Mouse (Mus musculus) liver, embryonic 13.5 days (tissue): ENCODE measurements around the gene Gda. TPM values are rescaled to one million over a fixed set of nuclear protein-coding genes. Genes with fewer than 3 reads are reported as not detected.

Experiments used
- ATAC-seq: fragments of 200-750 bp; cut with Nextera tagmentation; 2 replicates; pipeline ENCODE4 v1.8.0; 2017; ENCODE audit warnings: low read depth, mild to moderate bottlenecking, moderate number of reproducible peaks, moderate library complexity
- DNase-seq: peaks from one replicate; pipeline ENCODE4 v3.0.0; 2022
- H3K27ac ChIP-seq: fragments of 300-500 bp; sonication (generic); 2 replicates; pipeline ENCODE4 v1.5.1; 2015; ENCODE audit warnings: moderate library complexity, mild to moderate bottlenecking, inconsistent platforms
- H3K27me3 ChIP-seq: fragments of 300-500 bp; sonication (generic); 2 replicates; pipeline ENCODE4 v1.6.1; 2015; ENCODE audit warnings: mild to moderate bottlenecking, inconsistent platforms
- H3K36me3 ChIP-seq: fragments of 300-500 bp; sonication (generic); 2 replicates; pipeline ENCODE4 v1.6.1; 2015; ENCODE audit warnings: mild to moderate bottlenecking, inconsistent platforms
- H3K4me1 ChIP-seq: fragments of 300-500 bp; sonication (generic); replicated peaks from 2 replicates; pipeline ENCODE4 v1.6.1; 2015; ENCODE audit warnings: inconsistent platforms
- H3K4me2 ChIP-seq: fragments of 300-500 bp; sonication (generic); 2 replicates; pipeline ENCODE4 v1.6.1; 2015; ENCODE audit warnings: inconsistent platforms, mild to moderate bottlenecking, moderate library complexity
- H3K4me3 ChIP-seq: fragments of 300-500 bp; sonication (generic); replicated peaks from 2 replicates; pipeline ENCODE4 v1.5.1; 2015; ENCODE audit warnings: mild to moderate bottlenecking, inconsistent platforms
- H3K9ac ChIP-seq: fragments of 300-500 bp; sonication (generic); 2 replicates; pipeline ENCODE4 v1.6.1; 2015; ENCODE audit warnings: mild to moderate bottlenecking, inconsistent platforms
- H3K9me3 ChIP-seq: fragments of 300-500 bp; sonication (generic); replicated peaks from 2 replicates; pipeline ENCODE4 v1.6.1; 2016; ENCODE audit warnings: inconsistent platforms
- WGBS: fragments of 180-500 bp; shearing (Covaris S2); methylation state at CpG from one replicate; pipeline ENCODE4 v1.1.7; 2015; ENCODE audit not compliant: insufficient replicate concordance; 5-methylcytosine and 5-hydroxymethylcytosine counted together
- polyA plus RNA-seq: library from polyadenylated mRNA; unstranded; fragments of >200 nt; fragmentation: Nextera tagmentation; extraction: Ambion mirVana; gene quantifications from 2 replicates; pipeline ENCODE4 v1.2.1, GENCODE M21; 2015

Gene Gda
- polyA plus RNA-seq, 1 experiment from 2014 or later, result 0.50 TPM

GRCm38 (mm10) chr19:21397994-21398393 is 75.3 kb downstream of the Gda start:
- ATAC-seq, result no peak
- Histone ChIP-seq H3K4me2 (no peak overlapping the region), H3K27ac (no peak overlapping the region)

GRCm38 (mm10) chr19:21396364-21396763 is 76.9 kb downstream of the Gda start:
- no peak for DNase-seq
- H3K9me3 ChIP-seq, result no peaks in the 10 kb centered on the region
- H3K36me3 ChIP-seq, result no peaks in the 10 kb centered on the region
- H3K4me2 ChIP-seq, result no peak overlapping the region
- WGBS, result 71% methylated on average over 7 of the region's 7 CpGs
- no peak overlapping the region for H3K27ac ChIP-seq
- H3K4me3 ChIP-seq, result no peak overlapping the region
- no peaks in the 10 kb centered on the region for H3K27me3 ChIP-seq
- no peak overlapping the region for H3K9ac ChIP-seq
- no peak for ATAC-seq
- no peaks in the 10 kb centered on the region for H3K4me1 ChIP-seq

More at GRCm38 (mm10) chr19:21397994-21398393, 75.3 kb downstream of the Gda start:
- Histone ChIP-seq H3K9me3 (no peaks in the 10 kb centered on the region), H3K36me3 (no peaks in the 10 kb centered on the region), H3K27me3 (no peaks in the 10 kb centered on the region), H3K9ac (no peak overlapping the region), H3K4me1 (no peaks in the 10 kb centered on the region), H3K4me3 (no peak overlapping the region)
- DNase-seq, result no peak

- H3K27me3 ChIP-seq, result no peaks in the 10 kb centered on the region
- no peak overlapping the region for H3K9ac ChIP-seq
- no peak for DNase-seq
- H3K36me3 ChIP-seq, result no peaks in the 10 kb centered on the region
- H3K9me3 ChIP-seq, result no peaks in the 10 kb centered on the region
- H3K27ac ChIP-seq, result no peak overlapping the region
- H3K4me2 ChIP-seq, result no peak overlapping the region
- no peaks in the 10 kb centered on the region for H3K4me1 ChIP-seq
- no peak for ATAC-seq
- no peak overlapping the region for H3K4me3 ChIP-seq
- WGBS, result 70% methylated on average over 7 of the region's 7 CpGs
These were observed 82.3 kb downstream of the Gda start for GRCm38 (mm10) chr19:21390904-21391303.

GRCm38 (mm10) chr19:21386842-21387241 is 86.4 kb downstream of the Gda start:
- Histone ChIP-seq H3K4me1 (no peaks in the 10 kb centered on the region), H3K9me3 (no peaks in the 10 kb centered on the region), H3K36me3 (no peaks in the 10 kb centered on the region), H3K4me2 (no peak overlapping the region), H3K4me3 (no peak overlapping the region), H3K9ac (no peak overlapping the region), H3K27ac (no peak overlapping the region), H3K27me3 (no peaks in the 10 kb centered on the region)
- DNase-seq (no peak), ATAC-seq (no peak)
- 54% methylated on average over 2 of the region's 2 CpGs for WGBS

GRCm38 (mm10) chr19:21384231-21384630 is 89.0 kb downstream of the Gda start:
- DNase-seq, result no peak
- Histone ChIP-seq H3K36me3 (no peaks in the 10 kb centered on the region), H3K9ac (no peak overlapping the region), H3K4me2 (no peak overlapping the region), H3K9me3 (no peaks in the 10 kb centered on the region), H3K4me3 (no peak overlapping the region), H3K27me3 (no peaks in the 10 kb centered on the region), H3K27ac (no peak overlapping the region), H3K4me1 (no peaks in the 10 kb centered on the region)
- ATAC-seq, result no peak
- 54% methylated on average over 3 of the region's 3 CpGs for WGBS

GRCm38 (mm10) chr19:21383491-21384226 is 89.6 kb downstream of the Gda start:
- H3K27me3 ChIP-seq, result no peaks in the 10 kb centered on the region

GRCm38 (mm10) chr19:21381696-21382095 is 91.5 kb downstream of the Gda start:
- H3K4me3 ChIP-seq, result no peak overlapping the region
- no peak overlapping the region for H3K4me2 ChIP-seq
- H3K4me1 ChIP-seq, result peaks cover 10% of the 10 kb centered on the region
- DNase-seq, result no peak
- H3K9me3 ChIP-seq, result no peaks in the 10 kb centered on the region
- H3K27me3 ChIP-seq, result no peaks in the 10 kb centered on the region
- ATAC-seq, result no peak
- WGBS, result 47% methylated on average over 2 of the region's 2 CpGs
- H3K9ac ChIP-seq, result no peak overlapping the region
- no peak overlapping the region for H3K27ac ChIP-seq
- no peaks in the 10 kb centered on the region for H3K36me3 ChIP-seq

More at GRCm38 (mm10) chr19:21383491-21384226, 89.6 kb downstream of the Gda start:
- no peak overlapping the region for H3K27ac ChIP-seq
- no peak overlapping the region for H3K9ac ChIP-seq
- H3K4me3 ChIP-seq, result no peak overlapping the region
- WGBS, result 49% methylated on average over 6 of the region's 6 CpGs
- DNase-seq (no peak), ATAC-seq (no peak)
- no peaks in the 10 kb centered on the region for H3K4me1 ChIP-seq
- H3K4me2 ChIP-seq, result no peak overlapping the region
- H3K9me3 ChIP-seq, result no peaks in the 10 kb centered on the region
- H3K36me3 ChIP-seq, result no peaks in the 10 kb centered on the region

GRCm38 (mm10) chr19:21379195-21379594 is 94.0 kb downstream of the Gda start:
- H3K36me3 ChIP-seq, result no peaks in the 10 kb centered on the region
- no peaks in the 10 kb centered on the region for H3K27me3 ChIP-seq
- ATAC-seq, result no peak
- no peaks in the 10 kb centered on the region for H3K9me3 ChIP-seq
- peaks cover 14% of the 10 kb centered on the region for H3K4me1 ChIP-seq
- H3K4me3 ChIP-seq, result no peak overlapping the region
- no peak overlapping the region for H3K27ac ChIP-seq
- H3K4me2 ChIP-seq, result no peak overlapping the region
- 84% methylated on average over 5 of the region's 5 CpGs for WGBS
- no peak overlapping the region for H3K9ac ChIP-seq
- DNase-seq, result no peak

- no peaks in the 10 kb centered on the region for H3K9me3 ChIP-seq
- no peaks in the 10 kb centered on the region for H3K36me3 ChIP-seq
- no peak overlapping the region for H3K27ac ChIP-seq
- no peak overlapping the region for H3K4me2 ChIP-seq
- DNase-seq (peak; percentile 6), ATAC-seq (peak; percentile 68)
- H3K4me1 ChIP-seq, result peaks cover 14% of the 10 kb centered on the region
- H3K4me3 ChIP-seq, result no peak overlapping the region
- no peak overlapping the region for H3K9ac ChIP-seq
- WGBS, result 54% methylated on average over 4 of the region's 4 CpGs
- no peaks in the 10 kb centered on the region for H3K27me3 ChIP-seq
These were observed 96.6 kb downstream of the Gda start for GRCm38 (mm10) chr19:21376445-21377218.

GRCm38 (mm10) chr19:21373073-21373755 is 100.0 kb downstream of the Gda start:
- H3K4me3 ChIP-seq, result no peak overlapping the region
- peaks cover 14% of the 10 kb centered on the region for H3K4me1 ChIP-seq
- no peak for ATAC-seq

GRCm38 (mm10) chr19:21372395-21373072 is 100.7 kb downstream of the Gda start:
- Histone ChIP-seq H3K4me1 (peaks cover 13% of the 10 kb centered on the region), H3K27ac (no peak overlapping the region), H3K36me3 (no peaks in the 10 kb centered on the region), H3K9me3 (no peaks in the 10 kb centered on the region), H3K4me2 (no peak overlapping the region), H3K9ac (no peak overlapping the region), H3K4me3 (no peak overlapping the region), H3K27me3 (no peaks in the 10 kb centered on the region)
- DNase-seq, result no peak
- ATAC-seq, result no peak
- 65% methylated on average over 12 of the region's 12 CpGs for WGBS

More at GRCm38 (mm10) chr19:21373073-21373755, 100.0 kb downstream of the Gda start:
- DNase-seq, result peak; percentile 10
- Histone ChIP-seq H3K27ac (no peak overlapping the region), H3K36me3 (no peaks in the 10 kb centered on the region), H3K9ac (no peak overlapping the region), H3K9me3 (no peaks in the 10 kb centered on the region), H3K4me2 (no peak overlapping the region), H3K27me3 (no peaks in the 10 kb centered on the region)
- 49% methylated on average over 11 of the region's 11 CpGs for WGBS
